Comparison of ENCODE assay signal across 8 mouse cellular contexts in the genomic region with DNA sequence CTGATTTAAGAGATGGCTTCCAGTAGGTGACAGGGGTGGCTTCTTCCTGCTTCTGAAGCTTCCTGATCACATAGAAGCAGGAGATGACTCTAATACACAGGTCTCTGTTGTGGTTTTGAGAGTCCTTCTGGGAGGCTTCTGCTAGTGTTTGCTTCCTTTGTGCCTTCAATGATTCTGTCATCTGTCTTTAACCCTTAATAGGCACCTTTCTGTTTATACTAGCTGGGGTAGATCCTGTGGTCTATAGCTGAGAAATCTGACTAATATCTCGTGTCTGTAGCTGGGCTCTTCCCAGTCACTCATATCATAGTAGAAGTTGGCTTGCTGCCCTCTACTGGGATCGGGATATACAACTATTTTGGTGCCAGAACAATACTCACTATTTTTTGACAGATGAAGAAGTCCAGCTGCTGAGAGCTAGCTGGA. TPM values are rescaled to one million over a fixed set of nuclear protein-coding genes. Genes with fewer than 3 reads are reported as not detected.
DNase-seq lines count a peak whose midpoint lies in the region; ATAC-seq lines count a peak whose summit lies in the region.

No protein-coding gene starts in this region.

- DNase-seq in layer of hippocampus, adult 11-12 months (ENCODE audit: low spot score), result peak; percentile 17
- DNase-seq in layer of hippocampus, postnatal 10 days (ENCODE audit: low spot score in 2 of 2), result no peak
- peak; percentile 72 for DNase-seq in NIH3T3 (ENCODE audit: low read depth)
- peak; percentile 44 for DNase-seq in liver
- no peak for DNase-seq in forebrain, embryonic 11.5 days (ENCODE audit: low spot score)

- H3K9me3 ChIP-seq in heart, embryonic 12.5 days (replicated peaks), result no peaks in the 10 kb centered on the region
- H3K9me3 ChIP-seq in stomach, embryonic 16.5 days (replicated peaks; ENCODE audit: control insufficient read depth, low read length), result no peaks in the 10 kb centered on the region
- H3K9me3 ChIP-seq in forebrain, embryonic 11.5 days (ENCODE audit: control insufficient read depth, low read length), result no peaks in the 10 kb centered on the region

- H3K27me3 ChIP-seq in heart, embryonic 12.5 days (replicated peaks), result no peaks in the 10 kb centered on the region
- H3K27me3 ChIP-seq in stomach, embryonic 16.5 days (ENCODE audit: control insufficient read depth, insufficient read depth, low read length), result no peaks in the 10 kb centered on the region
- no peaks in the 10 kb centered on the region for H3K27me3 ChIP-seq in forebrain, embryonic 11.5 days (ENCODE audit: control insufficient read depth, insufficient read depth, low read length)

- no peak overlapping the region for H3K9ac ChIP-seq in heart, embryonic 12.5 days
- H3K9ac ChIP-seq in stomach, embryonic 16.5 days (ENCODE audit: low read length), result no peak overlapping the region
- no peak overlapping the region for H3K9ac ChIP-seq in forebrain, embryonic 11.5 days (ENCODE audit: low read length)

- H3K4me1 ChIP-seq in heart, embryonic 12.5 days (replicated peaks), result no peaks in the 10 kb centered on the region
- no peaks in the 10 kb centered on the region for H3K4me1 ChIP-seq in stomach, embryonic 16.5 days (ENCODE audit: control insufficient read depth, insufficient read depth, low read length)
- H3K4me1 ChIP-seq in forebrain, embryonic 11.5 days (replicated peaks; ENCODE audit: control insufficient read depth, insufficient read depth, low read length), result no peaks in the 10 kb centered on the region

- no peak overlapping the region for H3K27ac ChIP-seq in heart, embryonic 12.5 days (ENCODE audit: poor library complexity, severe bottlenecking)
- no peak overlapping the region for H3K27ac ChIP-seq in stomach, embryonic 16.5 days (ENCODE audit: low read length)
- H3K27ac ChIP-seq in forebrain, embryonic 11.5 days (ENCODE audit: low read depth, low read length), result no peak overlapping the region

- H3K4me2 ChIP-seq in heart, embryonic 12.5 days, result no peak overlapping the region
- H3K4me2 ChIP-seq in stomach, embryonic 16.5 days (ENCODE audit: low read depth, low read length), result no peak overlapping the region
- H3K4me2 ChIP-seq in forebrain, embryonic 11.5 days (ENCODE audit: low read depth, low read length, severe bottlenecking), result no peak overlapping the region

- ATAC-seq in heart, embryonic 12.5 days (ENCODE audit: insufficient number of reproducible peaks, low FRiP score), result 0 out of 2 replicates have a peak, but pooled peaks have one; percentile 22
- ATAC-seq in stomach, embryonic 16.5 days (ENCODE audit: insufficient read depth, low FRiP score), result 0 out of 2 replicates have a peak, but pooled peaks have one; percentile 40
- no peak for ATAC-seq in forebrain, embryonic 11.5 days (replicated peaks; ENCODE audit: low FRiP score)
- no peak for ATAC-seq in megakaryocyte, adult 5-6 weeks (ENCODE audit: poor library complexity, severe bottlenecking)

- WGBS in heart, embryonic 12.5 days, result 11% methylated on average over 2 of the region's 2 CpGs
- WGBS in stomach, embryonic 16.5 days, result 6% methylated on average over 2 of the region's 2 CpGs
- 42% methylated on average over 2 of the region's 2 CpGs for WGBS in forebrain, embryonic 11.5 days

- H3K36me3 ChIP-seq in heart, embryonic 12.5 days, result no peaks in the 10 kb centered on the region
- no peaks in the 10 kb centered on the region for H3K36me3 ChIP-seq in stomach, embryonic 16.5 days (ENCODE audit: control insufficient read depth, insufficient read depth, low read length)
- H3K36me3 ChIP-seq in forebrain, embryonic 11.5 days (ENCODE audit: control insufficient read depth, insufficient read depth, low read length), result no peaks in the 10 kb centered on the region

- no peak overlapping the region for H3K4me3 ChIP-seq in heart, embryonic 12.5 days
- H3K4me3 ChIP-seq in stomach, embryonic 16.5 days (replicated peaks; ENCODE audit: low read length), result no peak overlapping the region
- no peak overlapping the region for H3K4me3 ChIP-seq in forebrain, embryonic 11.5 days (ENCODE audit: low read depth, low read length)

RNA-seq across cellular contexts. Expression of a gene that starts 50.2 kb away (rescaled TPM):
- total RNA-seq in layer of hippocampus, postnatal 10 days (2021), result 10 to 100 TPM; 63.7 to 63.9 TPM
- polyA plus RNA-seq in heart, embryonic 12.5 days (2016; fragmentation: Nextera tagmentation; extraction: Ambion mirVana), result 163 and 170 TPM in 2 replicates
- 179 and 180 TPM in 2 replicates for polyA plus RNA-seq in stomach, embryonic 16.5 days (2015; fragmentation: Nextera tagmentation; extraction: Ambion mirVana)
- 193 and 208 TPM in 2 replicates for polyA plus RNA-seq in forebrain, embryonic 11.5 days (2014; fragmentation: Nextera tagmentation; extraction: Ambion mirVana)
- total RNA-seq in megakaryocyte, adult 5-6 weeks (2015), result 135 and 162 TPM in 2 replicates
- total RNA-seq in megakaryocyte, adult 5-6 weeks (2017), result 78.3 and 97.4 TPM in 2 replicates

Comparison
In these comparisons a context has a peak if more than half of its experiments do, and no peak if none do; other contexts are left out.
1. DNase-seq: peak in layer of hippocampus, adult 11-12 months (single experiment), NIH3T3 (single experiment) and liver (single experiment); none in layer of hippocampus, postnatal 10 days (0 of 2) and forebrain, embryonic 11.5 days (single experiment).
2. ATAC-seq: peak in heart, embryonic 12.5 days (single experiment) and stomach, embryonic 16.5 days (single experiment); none in forebrain, embryonic 11.5 days (single experiment) and megakaryocyte, adult 5-6 weeks (single experiment).